ENCODE assay signal across 10 mouse cellular contexts in genomic region chr4:135154089-135154949, GRCm38 (mm10). TPM values are rescaled to one million over a fixed set of nuclear protein-coding genes. Genes with fewer than 3 reads are reported as not detected.
DNase-seq lines count a peak whose midpoint lies in the region; ATAC-seq lines count a peak whose summit lies in the region.
"Had no signal": no experiment of that assay in that cellular context is flagged by ENCODE, and none has a peak within 500 bp of the region (broad histone marks: within the 10 kb centered on the region; RNA-seq: fewer than 3 reads in every experiment).

No protein-coding gene starts in this region.

- H3K9ac ChIP-seq in embryonic facial prominence, embryonic 13.5 days: peak overlapping the region; percentile 16; the same call in 1 of the 2 replicates
- H3K9ac ChIP-seq in neural tube, embryonic 11.5 days (ENCODE audit: low read length): no peak overlapping the region

- 3% methylated on average over 21 of the region's 21 CpGs for WGBS in embryonic facial prominence, embryonic 13.5 days
- WGBS in neural tube, embryonic 11.5 days: 1% methylated on average over 21 of the region's 21 CpGs

- ATAC-seq in embryonic facial prominence, embryonic 13.5 days (ENCODE audit: insufficient number of reproducible peaks, insufficient read depth, low FRiP score, low TSS enrichment, low read depth): no peak
- no peak for ATAC-seq in neural tube, embryonic 11.5 days (ENCODE audit: insufficient read depth, low FRiP score, low TSS enrichment)
- ATAC-seq in megakaryocyte-erythroid progenitor cell, adult 5-6 weeks (replicated peaks; ENCODE audit: low FRiP score, low TSS enrichment, poor library complexity, severe bottlenecking): no peak

- H3K9me3 ChIP-seq in embryonic facial prominence, embryonic 13.5 days: no peaks in the 10 kb centered on the region
- no peaks in the 10 kb centered on the region for H3K9me3 ChIP-seq in neural tube, embryonic 11.5 days (ENCODE audit: control insufficient read depth, low read length)

- no peaks in the 10 kb centered on the region for H3K36me3 ChIP-seq in embryonic facial prominence, embryonic 13.5 days
- H3K36me3 ChIP-seq in neural tube, embryonic 11.5 days (ENCODE audit: control insufficient read depth, insufficient read depth, low read length): no peaks in the 10 kb centered on the region

- intact Hi-C loops in heart, postnatal 10 days (cut with DNase I): loop anchor here (2.0 to 5.0 kb wide), 5 partner anchors 50 to 207 kb away; no protein-coding TSS in a partner anchor

- peak overlapping the region; percentile 64 for H3K4me2 ChIP-seq in embryonic facial prominence, embryonic 13.5 days
- no peak overlapping the region for H3K4me2 ChIP-seq in neural tube, embryonic 11.5 days (ENCODE audit: low read depth)

- no peak overlapping the region; the same call in 1 of the 2 replicates for H3K27ac ChIP-seq in embryonic facial prominence, embryonic 13.5 days
- H3K27ac ChIP-seq in neural tube, embryonic 11.5 days (ENCODE audit: low read depth, low read length): no peak overlapping the region

- peaks cover 82% of the 10 kb centered on the region for H3K4me1 ChIP-seq in embryonic facial prominence, embryonic 13.5 days
- H3K4me1 ChIP-seq in neural tube, embryonic 11.5 days (ENCODE audit: control insufficient read depth, insufficient read depth, low read length): 0 out of 2 replicates have a peak, but pooled peaks cover 2% of the 10 kb centered on the region

- peaks cover 100% of the 10 kb centered on the region for H3K27me3 ChIP-seq in embryonic facial prominence, embryonic 13.5 days
- H3K27me3 ChIP-seq in neural tube, embryonic 11.5 days (ENCODE audit: control insufficient read depth, insufficient read depth, low read length): peaks cover 100% of the 10 kb centered on the region

- DNase-seq in heart, postnatal 10 days: peak; percentile 24 to 33
- DNase-seq in heart, postnatal 4 days: no peak
- peak; percentile 39 to 48 for DNase-seq in CD8-positive naive resting alpha-beta T cell, adult 2 months (ENCODE audit: low read depth in 2 of 2, low spot score in 2 of 2)
- DNase-seq in neural tube, embryonic 11.5 days (ENCODE audit: low spot score): peak; percentile 53
- DNase-seq in frontal cortex, postnatal 14 days (ENCODE audit: low spot score in 2 of 2): no peak
- DNase-seq in kidney, postnatal 25 days: no peak

- H3K4me3 ChIP-seq in embryonic facial prominence, embryonic 13.5 days: peak overlapping the region; percentile 49
- H3K4me3 ChIP-seq in neural tube, embryonic 11.5 days (ENCODE audit: low read depth, low read length): no peak overlapping the region

RNA-seq across cellular contexts. Expression of gene Runx3, which starts 33.9 kb away (rescaled TPM):
- under 1 TPM; 0.26 to 0.32 TPM for total RNA-seq in heart, postnatal 10 days (2021)
- total RNA-seq in heart, postnatal 4 days (2021): under 1 TPM; 0.25 to 0.45 TPM
- 3.1 and 3.9 TPM in 2 replicates for polyA plus RNA-seq in embryonic facial prominence, embryonic 13.5 days (2015; fragmentation: Nextera tagmentation; extraction: Ambion mirVana)
- polyA plus RNA-seq in neural tube, embryonic 11.5 days (2014; fragmentation: Nextera tagmentation; extraction: Ambion mirVana): 2.2 and 3.0 TPM in 2 replicates
- 52.3 and 61.6 TPM in 2 replicates for total RNA-seq in megakaryocyte-erythroid progenitor cell, adult 5-6 weeks (2014; fragmentation: Nextera tagmentation)
- total RNA-seq in megakaryocyte-erythroid progenitor cell, adult 5-6 weeks (2017): 6.1 and 9.4 TPM in 2 replicates
- total RNA-seq: layer of hippocampus, postnatal 14 days had no signal
- polyA plus RNA-seq: neural tube, embryonic 14.5 days had no signal

Comparison
In these comparisons a context has a peak if more than half of its experiments do, and no peak if none do; other contexts are left out.
1. DNase-seq: peak in heart, postnatal 10 days (2 of 2), CD8-positive naive resting alpha-beta T cell, adult 2 months (2 of 2) and neural tube, embryonic 11.5 days (single experiment); none in heart, postnatal 4 days (single experiment), frontal cortex, postnatal 14 days (0 of 2) and kidney, postnatal 25 days (0 of 2).
2. RNA of gene Runx3, which starts 33.9 kb away (total RNA-seq): 6.1 to 61.6 TPM in megakaryocyte-erythroid progenitor cell, adult 5-6 weeks; 0.25 to 0.45 TPM in heart, postnatal 4 days and 0.26 to 0.32 TPM in heart, postnatal 10 days; every median in the first group is over 4 times any median in the second.